Mouse (Mus musculus) gastrocnemius, adult 2 months (tissue): ENCODE measurements at regions not wholly inside any gene's neighbourhood (a gene's known extent, or its start where the extent isn't known, plus 50 kb on each side); places are given as distances from the start of the nearest gene placed in this dataset.
"Not testable (repeated sequence)": the region's sequence is repeated elsewhere in the genome, so short reads cannot be mapped to it uniquely, and the experiment has no call there.

Experiments
- DNase-seq: peaks from one replicate; pipeline ENCODE4 v3.0.0; 2022
- H3K27ac ChIP-seq: fragments of 200-600 bp; 2 replicates; pipeline ENCODE4 v1.8.1; 2022; ENCODE audit warnings: mild to moderate bottlenecking
- H3K4me3 ChIP-seq: fragments of 200-600 bp; 2 replicates; pipeline ENCODE4 v1.8.1; 2022; ENCODE audit warnings: mild to moderate bottlenecking, moderate library complexity
- CTCF ChIP-seq: fragments of 200-600 bp; IDR thresholded peaks from 2 replicates; pipeline ENCODE4 v1.8.1; 2022; ENCODE audit warnings: antibody characterized with exemption, mild to moderate bottlenecking, moderate library complexity
- intact Hi-C: fragments of 180-260 bp; cut with DNase I; formaldehyde crosslinking; loops from one replicate; pipeline ENCODE4 v1.15.1; 2025

DNA sequence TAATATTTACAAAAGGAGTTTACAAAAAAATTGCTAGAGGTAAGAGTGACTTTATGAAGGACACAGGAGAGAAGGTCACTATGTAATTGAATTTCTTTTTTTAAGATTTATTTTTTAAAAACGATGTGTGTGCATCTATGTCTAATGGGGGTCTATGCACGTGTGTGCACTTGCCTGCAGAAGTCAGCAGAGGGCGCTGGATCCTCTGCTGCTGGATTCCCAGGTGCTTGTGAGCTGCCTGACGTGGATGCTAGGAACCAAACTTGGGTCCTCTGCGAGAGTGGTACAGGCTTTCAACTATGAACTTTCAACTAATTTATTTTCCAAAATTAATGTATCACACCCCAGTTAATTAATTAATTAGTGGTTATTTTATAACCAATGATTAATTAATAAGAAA is 85.0 kb downstream of the Glrx3 start:
- Histone ChIP-seq H3K27ac (no peak overlapping the region), H3K4me3 (no peak overlapping the region)
- TF ChIP-seq CTCF: no peak
- no peak for DNase-seq
- intact Hi-C loops: no loop called here

DNA sequence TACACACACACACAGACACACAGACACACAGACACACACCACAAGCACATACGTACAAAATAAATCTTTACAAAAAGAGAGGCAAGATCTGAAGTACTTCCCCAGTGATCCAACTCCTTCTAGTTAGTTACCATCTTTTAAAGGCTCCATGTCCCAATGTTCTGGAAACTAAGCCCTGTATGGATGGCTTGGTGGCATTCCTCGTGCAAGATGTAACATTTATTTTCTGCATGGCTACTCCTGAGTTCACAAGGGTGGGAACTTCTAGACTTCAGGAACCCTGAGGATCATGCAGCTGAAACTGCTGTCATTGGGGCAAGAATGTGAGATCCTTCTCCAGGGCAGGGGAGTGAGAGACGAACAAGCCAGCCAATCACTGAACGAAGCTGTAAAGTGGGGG is 96.1 kb downstream of the Glrx3 start:
- no peak for TF ChIP-seq CTCF
- Histone ChIP-seq H3K4me3 (no peak overlapping the region), H3K27ac (no peak overlapping the region)
- intact Hi-C loops: loop anchor here (5.0 kb wide), 1 partner anchor 41 kb away; no protein-coding TSS in a partner anchor
- DNase-seq: no peak

DNA sequence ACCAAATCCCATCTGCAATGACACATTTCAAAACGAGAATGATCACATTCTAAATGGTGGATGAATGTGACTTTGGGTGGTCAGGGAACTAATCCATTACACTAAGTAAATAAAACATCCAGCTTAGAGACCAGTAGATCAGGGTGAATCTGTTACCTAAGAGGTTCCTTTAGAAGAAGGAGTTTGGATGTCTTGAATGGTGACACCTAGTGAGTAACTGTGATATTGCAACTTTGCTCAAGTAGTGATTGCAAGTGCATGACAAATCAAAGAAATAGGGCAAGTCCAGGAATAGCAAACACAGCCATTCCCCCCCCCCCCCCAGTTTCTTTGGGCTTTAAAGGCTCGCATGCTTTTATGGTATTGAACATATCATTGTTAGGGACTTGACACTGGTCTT is 112.6 kb downstream of the Glrx3 start:
- no peak for DNase-seq
- TF ChIP-seq CTCF: peak; percentile 69
- Histone ChIP-seq H3K27ac (no peak overlapping the region), H3K4me3 (no peak overlapping the region)
- intact Hi-C loops: loop anchor here (1.0 to 10.0 kb wide), 2 partner anchors 72 to 235 kb away; no protein-coding TSS in a partner anchor

DNA sequence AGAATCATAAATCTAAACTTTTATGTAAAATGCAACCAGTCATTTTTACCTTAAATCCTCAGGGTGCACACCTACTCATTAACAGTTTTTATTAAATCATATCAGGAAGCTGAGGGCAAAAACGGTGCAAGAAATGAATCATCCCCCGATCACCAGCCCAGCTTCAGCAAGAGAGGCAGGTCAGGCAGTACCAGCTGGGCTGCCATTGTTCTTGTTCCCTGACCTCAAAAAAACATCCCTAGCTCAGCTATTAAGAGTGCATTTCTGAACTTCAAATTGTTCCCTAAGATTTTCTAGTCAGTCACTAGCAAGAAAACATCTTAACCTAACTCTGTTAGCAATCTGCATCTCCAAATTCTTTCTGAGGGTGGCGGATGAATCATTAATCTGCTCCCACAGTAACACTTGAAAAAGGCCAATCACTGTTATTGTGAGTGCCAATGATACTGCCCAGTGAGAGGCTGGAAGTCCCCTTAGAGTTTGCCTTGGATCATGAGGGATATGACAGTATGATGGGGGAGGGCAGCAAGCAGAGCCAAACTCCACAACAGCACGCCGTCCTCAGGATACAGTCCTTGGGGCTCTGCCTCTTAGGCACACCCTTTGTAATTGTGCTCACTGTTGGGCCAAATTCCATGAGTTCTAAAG is 115.3 kb downstream of the Glrx3 start:
- intact Hi-C loops: loop anchor here (10.0 kb wide), 1 partner anchor 232 kb away; no protein-coding TSS in a partner anchor
- TF ChIP-seq CTCF: no peak

DNA sequence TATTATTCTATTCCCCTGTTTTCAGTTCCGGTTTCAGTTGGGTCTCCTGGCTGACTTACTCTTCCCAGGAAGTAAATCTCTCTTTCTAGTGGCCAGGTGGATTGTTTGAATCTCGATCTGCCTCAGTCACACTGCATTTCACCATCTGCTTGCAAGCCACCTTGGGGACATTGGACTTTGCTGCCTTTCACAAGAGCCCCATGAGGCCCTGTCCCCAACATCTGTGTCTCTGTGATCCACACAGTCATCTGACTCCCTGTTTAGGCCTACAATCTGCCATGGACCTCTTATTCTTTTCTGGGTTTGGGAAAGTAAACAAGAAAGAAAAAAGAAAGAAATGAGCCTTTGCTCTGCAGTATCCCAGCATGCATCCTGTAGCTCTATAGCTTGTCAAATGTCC is 118.1 kb downstream of the Glrx3 start:
- Histone ChIP-seq H3K27ac (no peak overlapping the region), H3K4me3 (no peak overlapping the region)
- no peak for DNase-seq
- no peak for TF ChIP-seq CTCF
- intact Hi-C loops: loop anchor here (10.0 kb wide), 1 partner anchor 229 kb away; no protein-coding TSS in a partner anchor

More for the DNA sequence above, 115.3 kb downstream of the Glrx3 start:
- Histone ChIP-seq H3K4me3 (no peak overlapping the region), H3K27ac (no peak overlapping the region)
- no peak for DNase-seq

DNA sequence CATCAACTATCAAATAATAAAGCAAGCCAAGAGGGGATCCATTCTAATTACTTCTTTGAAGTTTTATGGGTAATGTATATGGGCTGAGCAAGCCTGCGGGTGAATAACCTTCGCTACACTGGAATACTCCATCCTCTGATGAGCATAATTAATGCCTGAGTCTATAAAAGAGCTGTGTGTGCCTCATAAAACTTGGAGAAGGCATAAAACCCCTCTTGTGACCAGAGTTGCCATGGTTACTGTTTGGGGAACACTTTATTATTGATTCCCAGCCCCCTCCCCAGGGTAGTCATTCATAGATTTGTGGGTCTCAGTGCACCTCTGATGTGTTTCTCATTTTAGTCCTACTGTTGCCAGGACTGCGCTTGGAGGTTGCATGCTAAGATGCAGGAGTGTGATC is 120.0 kb downstream of the Glrx3 start:
- intact Hi-C loops: loop anchor here (10.0 kb wide), 1 partner anchor 227 kb away; no protein-coding TSS in a partner anchor
- TF ChIP-seq CTCF: no peak

DNA sequence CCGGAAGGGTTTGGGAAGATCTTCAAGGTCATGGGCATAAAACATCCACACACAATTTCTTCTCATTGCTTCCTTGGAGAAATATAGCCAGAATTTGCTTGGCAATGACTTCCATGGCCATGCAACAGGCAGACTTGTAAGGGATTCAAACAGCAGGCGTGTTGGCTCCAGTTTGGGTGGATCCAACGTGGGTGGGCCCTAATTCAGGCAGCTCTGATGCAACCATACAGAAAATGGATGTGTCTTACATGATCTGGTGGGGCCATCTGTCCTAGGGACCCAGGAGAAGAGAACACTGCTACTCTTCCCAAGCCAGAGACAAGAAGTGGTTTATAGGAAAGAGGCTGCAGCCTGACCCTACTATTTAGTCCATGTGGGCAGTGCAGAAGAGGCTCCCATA is 121.5 kb downstream of the Glrx3 start:
- TF ChIP-seq CTCF: no peak
- no peak for DNase-seq
- intact Hi-C loops: loop anchor here (10.0 kb wide), 1 partner anchor 226 kb away; no protein-coding TSS in a partner anchor
- Histone ChIP-seq H3K27ac (no peak overlapping the region), H3K4me3 (no peak overlapping the region)

More for the DNA sequence above, 120.0 kb downstream of the Glrx3 start:
- H3K4me3 ChIP-seq: no peak overlapping the region
- no peak overlapping the region for H3K27ac ChIP-seq
- DNase-seq: no peak

DNA sequence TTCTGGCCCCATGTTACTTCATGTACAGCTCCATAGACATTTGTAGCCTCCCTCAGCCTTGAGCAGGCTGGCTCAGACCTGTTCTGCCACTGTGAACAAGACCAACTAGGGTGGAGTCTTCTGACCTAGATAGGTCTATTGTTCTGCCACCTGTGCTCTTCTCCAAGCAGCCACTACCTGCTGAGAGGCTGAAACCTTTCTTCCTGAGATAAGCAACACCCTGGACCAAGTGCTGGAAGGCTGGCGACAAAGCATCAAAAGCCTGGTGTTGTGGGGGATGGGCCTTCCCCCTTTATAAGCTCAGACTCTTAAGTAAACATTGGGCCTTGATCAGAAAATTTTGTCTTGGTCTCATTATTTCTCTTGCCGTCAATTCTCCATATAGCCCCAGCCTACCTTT is 132.8 kb downstream of the Glrx3 start:
- no peak for TF ChIP-seq CTCF
- intact Hi-C loops: no loop called here
- Histone ChIP-seq H3K27ac (no peak overlapping the region), H3K4me3 (no peak overlapping the region)
- no peak for DNase-seq

DNA sequence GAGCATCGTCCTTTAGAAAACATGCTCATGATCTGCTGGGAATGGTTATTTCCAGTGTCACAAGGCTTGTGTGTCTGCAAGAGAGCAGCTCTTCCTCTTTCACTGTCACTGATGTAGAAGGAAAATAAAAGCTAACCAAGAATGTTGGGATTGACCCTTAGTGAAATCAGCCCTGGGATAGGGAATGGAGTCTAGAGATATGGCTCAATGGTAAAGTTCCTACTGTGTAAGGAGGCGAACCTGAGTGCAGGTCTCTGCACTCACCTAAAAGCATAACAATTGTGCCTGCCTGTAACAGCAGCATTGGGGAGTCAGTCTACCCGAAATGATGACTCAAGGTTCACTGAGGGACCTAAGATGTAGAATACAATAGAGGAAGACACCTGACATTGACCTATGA is 138.1 kb downstream of the Glrx3 start:
- no peak overlapping the region for H3K27ac ChIP-seq
- no peak for TF ChIP-seq CTCF
- intact Hi-C loops: no loop called here
- no peak for DNase-seq
- no peak overlapping the region for H3K4me3 ChIP-seq

DNA sequence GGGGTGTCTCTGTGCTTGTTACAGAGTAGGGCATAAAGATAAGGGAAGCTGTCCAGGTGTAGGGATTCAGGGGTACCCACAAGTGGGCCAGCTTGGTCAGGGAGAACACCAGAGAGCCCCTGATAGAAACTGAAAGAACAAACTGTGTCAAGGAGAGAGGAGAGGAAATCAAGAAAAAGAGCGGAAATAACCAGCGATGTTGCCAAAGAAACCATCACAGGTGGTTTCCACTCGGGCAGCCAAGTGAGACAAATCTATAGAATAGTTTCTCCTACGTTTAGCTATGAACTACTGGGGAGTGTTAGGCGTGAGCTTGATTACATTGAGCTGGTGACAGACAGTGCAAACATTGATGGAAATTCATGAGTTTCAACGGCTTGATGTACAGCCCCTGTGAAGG is 138.8 kb downstream of the Glrx3 start:
- no peak for DNase-seq
- no peak overlapping the region for H3K4me3 ChIP-seq
- intact Hi-C loops: no loop called here
- H3K27ac ChIP-seq: no peak overlapping the region
- no peak for TF ChIP-seq CTCF

DNA sequence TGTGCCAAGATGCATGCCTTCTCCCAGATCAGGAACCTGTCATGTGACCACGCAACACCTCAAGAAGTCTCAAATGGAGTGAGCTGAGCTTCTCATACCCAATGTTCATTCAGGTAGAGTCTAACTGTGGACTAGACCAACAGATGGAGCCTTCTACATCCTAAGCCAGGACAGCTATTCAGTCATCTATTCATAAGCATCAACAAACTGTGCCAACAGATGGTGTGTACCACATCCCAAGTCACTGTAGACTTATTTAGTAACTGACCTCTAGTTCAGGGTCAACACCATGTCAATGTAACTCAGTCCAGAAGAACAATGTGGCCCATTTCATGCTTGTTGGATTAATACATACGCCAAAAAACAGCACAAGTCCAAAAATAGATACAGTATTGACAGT is 146.1 kb downstream of the Glrx3 start:
- Histone ChIP-seq H3K27ac (no peak overlapping the region), H3K4me3 (no peak overlapping the region)
- intact Hi-C loops: no loop called here
- no peak for DNase-seq
- TF ChIP-seq CTCF: no peak

DNA sequence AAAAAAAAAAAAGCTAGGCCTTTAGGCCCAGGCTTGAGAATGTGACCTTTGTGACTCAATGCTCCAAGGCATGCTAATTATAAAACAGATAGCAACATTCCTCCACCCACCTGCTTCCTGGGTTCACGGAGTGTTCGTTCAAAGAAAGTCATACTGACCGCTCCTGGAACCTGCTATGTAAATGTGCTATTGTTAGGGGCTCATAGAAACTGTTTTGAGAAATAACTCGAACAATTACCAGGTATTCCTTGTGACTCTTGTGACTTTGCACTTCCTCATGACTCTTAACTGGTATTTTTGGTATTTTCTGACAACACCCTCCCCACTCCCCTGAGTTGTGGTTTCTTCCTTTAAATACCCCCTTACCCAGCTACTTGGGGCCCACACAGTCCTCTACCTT is 147.5 kb downstream of the Glrx3 start:
- DNase-seq, H3K27ac ChIP-seq, intact Hi-C loops, H3K4me3 ChIP-seq: not testable (repeated sequence)

DNA sequence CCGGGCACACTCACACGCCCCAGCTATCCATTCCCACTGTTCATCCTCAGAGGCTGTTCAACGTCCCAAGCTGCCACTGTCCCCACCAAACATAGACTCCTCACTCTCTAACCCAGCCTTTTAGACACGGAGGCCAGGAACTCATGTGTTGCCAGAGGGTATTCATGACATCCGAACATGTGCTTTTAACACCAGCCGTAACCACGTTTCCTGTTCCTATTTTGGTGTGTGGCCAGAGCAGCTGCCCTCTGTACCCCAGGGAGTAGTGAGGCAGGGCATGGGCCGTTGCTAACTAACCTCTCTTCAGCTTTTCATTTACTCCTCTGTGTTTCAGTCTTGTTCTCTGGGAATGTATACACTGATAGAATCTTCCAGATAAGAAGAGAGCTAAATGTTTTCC is 156.2 kb downstream of the Glrx3 start:
- H3K27ac ChIP-seq: no peak overlapping the region
- DNase-seq: peak; percentile 57
- TF ChIP-seq CTCF: no peak
- intact Hi-C loops: no loop called here
- no peak overlapping the region for H3K4me3 ChIP-seq

DNA sequence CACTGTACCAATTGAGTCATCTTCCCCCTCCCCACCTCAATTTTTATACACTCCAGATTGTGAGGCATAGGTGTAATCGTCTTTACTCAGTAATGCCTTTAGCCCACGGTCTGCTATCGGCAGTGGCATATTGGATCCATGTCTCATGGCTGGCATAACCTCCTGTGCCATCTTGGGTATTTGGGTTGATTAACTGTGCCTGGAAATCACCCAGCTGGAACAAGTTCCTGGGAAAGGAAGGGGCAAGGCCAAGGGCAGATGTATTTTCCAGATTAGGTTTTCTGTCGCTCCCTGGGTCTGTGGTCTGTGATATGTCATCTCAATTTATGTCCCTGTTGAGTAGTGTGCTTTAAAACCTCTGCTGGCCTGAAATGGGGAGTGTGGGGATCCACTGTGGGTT is 158.2 kb downstream of the Glrx3 start:
- H3K27ac ChIP-seq: no peak overlapping the region
- intact Hi-C loops: no loop called here
- no peak for TF ChIP-seq CTCF
- no peak for DNase-seq
- H3K4me3 ChIP-seq: no peak overlapping the region
